Mouse (Mus musculus): ENCODE results near the gene A630001G21Rik. TPM values are rescaled to one million over a fixed set of nuclear protein-coding genes. Genes with fewer than 3 reads are reported as not detected.

A630001G21Rik gene
- polyA plus RNA-seq, 1 experiment from 2014 or later: 0.19 TPM

GRCm38 (mm10) chr1:85795196-85795595 lies 16.8 kb upstream of the A630001G21Rik start:
- Histone ChIP-seq H3K36me3 (replicated peaks) (0 out of 2 replicates have a peak, but pooled peaks cover 2% of the 10 kb centered on the region), H3K9me3 (no peaks in the 10 kb centered on the region), H3K4me1 (peaks cover 28% of the 10 kb centered on the region), H3K4me2 (peak overlapping the region; percentile 21; the same call in 1 of the 2 replicates), H3K4me3 (peak overlapping the region; percentile 12), H3K9ac (no peak overlapping the region), H3K27me3 (replicated peaks) (no peaks in the 10 kb centered on the region), H3K27ac (no peak overlapping the region)
- no peak for ATAC-seq (replicated peaks)
- 53% methylated on average over 3 of the region's 3 CpGs for whole genome bisulfite sequencing

- H3K27ac ChIP-seq: peak overlapping the region; percentile 95
- 0 out of 2 replicates have a peak, but pooled peaks cover 2% of the 10 kb centered on the region for H3K36me3 ChIP-seq (replicated peaks)
- H3K4me1 ChIP-seq: peaks cover 26% of the 10 kb centered on the region
- peak overlapping the region; percentile 62 for H3K4me2 ChIP-seq
- peak overlapping the region; percentile 81 for H3K4me3 ChIP-seq
- peak overlapping the region; percentile 95 for H3K9ac ChIP-seq
- no peaks in the 10 kb centered on the region for H3K27me3 ChIP-seq (replicated peaks)
- under 1% methylated on average over 38 of the region's 38 CpGs for WGBS
- no peaks in the 10 kb centered on the region for H3K9me3 ChIP-seq
- peak; percentile 13; the same call in 1 of the 2 replicates for ATAC-seq (replicated peaks)
Observed at GRCm38 (mm10) chr1:85794106-85794771, 15.8 kb upstream of the A630001G21Rik start.

GRCm38 (mm10) chr1:85793208-85794105 lies 15.0 kb upstream of the A630001G21Rik start, which contains the start of gene Cab39:
Cab39 (plus strand) TSS chr1:85793441.
- ATAC-seq (replicated peaks): peak; percentile 96
- H3K4me2 ChIP-seq: peak within 1 kb of the TSS; percentile 62
- H3K9me3 ChIP-seq: no peaks in the 10 kb centered on the region
- peaks cover 26% of the 10 kb centered on the region for H3K4me1 ChIP-seq
- peak within 1 kb of the TSS; percentile 95 for H3K9ac ChIP-seq
- WGBS: under 1% methylated on average over 114 of the region's 118 CpGs
- 0 out of 2 replicates have a peak, but pooled peaks cover 2% of the 10 kb centered on the region for H3K36me3 ChIP-seq (replicated peaks)
- H3K27me3 ChIP-seq (replicated peaks): no peaks in the 10 kb centered on the region
- H3K27ac ChIP-seq: peak within 1 kb of the TSS; percentile 95
- H3K4me3 ChIP-seq: peak within 1 kb of the TSS; percentile 81

GRCm38 (mm10) chr1:85791476-85791875 lies 13.0 kb upstream of the A630001G21Rik start:
- no peak overlapping the region for H3K27ac ChIP-seq
- H3K4me3 ChIP-seq: no peak overlapping the region
- no peaks in the 10 kb centered on the region for H3K9me3 ChIP-seq
- no peak overlapping the region for H3K9ac ChIP-seq
- 0 out of 2 replicates have a peak, but pooled peaks cover 2% of the 10 kb centered on the region for H3K36me3 ChIP-seq (replicated peaks)
- WGBS: 91% methylated on average over 3 of the region's 3 CpGs
- peaks cover 20% of the 10 kb centered on the region for H3K4me1 ChIP-seq
- ATAC-seq (replicated peaks): no peak
- H3K27me3 ChIP-seq (replicated peaks): no peaks in the 10 kb centered on the region
- H3K4me2 ChIP-seq: no peak overlapping the region

GRCm38 (mm10) chr1:85790565-85790964 lies 12.1 kb upstream of the A630001G21Rik start:
- H3K9ac ChIP-seq: no peak overlapping the region
- H3K27me3 ChIP-seq (replicated peaks): no peaks in the 10 kb centered on the region
- H3K9me3 ChIP-seq: no peaks in the 10 kb centered on the region
- no peak overlapping the region for H3K4me3 ChIP-seq
- no peaks in the 10 kb centered on the region for H3K36me3 ChIP-seq (replicated peaks)
- WGBS: 89% methylated on average over 3 of the region's 3 CpGs
- no peak overlapping the region for H3K27ac ChIP-seq
- H3K4me1 ChIP-seq: peaks cover 12% of the 10 kb centered on the region
- no peak for ATAC-seq (replicated peaks)
- H3K4me2 ChIP-seq: no peak overlapping the region

GRCm38 (mm10) chr1:85779428-85780180 lies 1.2 kb upstream of the A630001G21Rik start:
- H3K9me3 ChIP-seq: no peaks in the 10 kb centered on the region
- no peak overlapping the region for H3K4me3 ChIP-seq
- H3K9ac ChIP-seq: no peak overlapping the region
- no peaks in the 10 kb centered on the region for H3K4me1 ChIP-seq
- no peaks in the 10 kb centered on the region for H3K36me3 ChIP-seq (replicated peaks)
- H3K27ac ChIP-seq: no peak overlapping the region
- H3K27me3 ChIP-seq (replicated peaks): no peaks in the 10 kb centered on the region
- H3K4me2 ChIP-seq: no peak overlapping the region
- 75% methylated on average over 4 of the region's 4 CpGs for WGBS
- ATAC-seq (replicated peaks): no peak

GRCm38 (mm10) chr1:85779012-85779411 lies 569 bp upstream of the A630001G21Rik start:
- ATAC-seq (replicated peaks): no peak
- Histone ChIP-seq H3K9me3 (no peaks in the 10 kb centered on the region), H3K27me3 (replicated peaks) (no peaks in the 10 kb centered on the region), H3K27ac (no peak overlapping the region), H3K9ac (no peak overlapping the region), H3K4me1 (no peaks in the 10 kb centered on the region), H3K36me3 (replicated peaks) (no peaks in the 10 kb centered on the region), H3K4me2 (no peak overlapping the region), H3K4me3 (no peak overlapping the region)
- WGBS: 73% methylated on average over 3 of the region's 3 CpGs

GRCm38 (mm10) chr1:85776154-85776553 lies 2.3 kb downstream of the A630001G21Rik start:
- 58% methylated on average over 10 of the region's 10 CpGs for WGBS
- Histone ChIP-seq H3K27me3 (replicated peaks) (no peaks in the 10 kb centered on the region), H3K9me3 (no peaks in the 10 kb centered on the region), H3K4me3 (no peak overlapping the region), H3K9ac (no peak overlapping the region), H3K36me3 (replicated peaks) (no peaks in the 10 kb centered on the region), H3K27ac (no peak overlapping the region), H3K4me2 (no peak overlapping the region), H3K4me1 (no peaks in the 10 kb centered on the region)
- no peak for ATAC-seq (replicated peaks)

- Histone ChIP-seq H3K4me2 (no peak overlapping the region), H3K36me3 (replicated peaks) (no peaks in the 10 kb centered on the region), H3K9ac (no peak overlapping the region), H3K4me3 (no peak overlapping the region), H3K27me3 (replicated peaks) (no peaks in the 10 kb centered on the region), H3K9me3 (no peaks in the 10 kb centered on the region), H3K4me1 (no peaks in the 10 kb centered on the region), H3K27ac (no peak overlapping the region)
- ATAC-seq (replicated peaks): no peak
- WGBS: 88% methylated on average over 7 of the region's 7 CpGs
Observed at GRCm38 (mm10) chr1:85775136-85775535, 3.3 kb downstream of the A630001G21Rik start.

- Histone ChIP-seq H3K4me1 (no peaks in the 10 kb centered on the region), H3K27me3 (replicated peaks) (no peaks in the 10 kb centered on the region), H3K4me2 (no peak overlapping the region), H3K9ac (no peak overlapping the region), H3K4me3 (no peak overlapping the region), H3K27ac (no peak overlapping the region), H3K9me3 (no peaks in the 10 kb centered on the region), H3K36me3 (replicated peaks) (no peaks in the 10 kb centered on the region)
- no peak for ATAC-seq (replicated peaks)
- WGBS: 80% methylated on average over 3 of the region's 3 CpGs
Observed at GRCm38 (mm10) chr1:85771976-85772375, 6.5 kb downstream of the A630001G21Rik start.

- H3K4me3 ChIP-seq: no peak overlapping the region
- 78% methylated on average over 1 of the region's 1 CpGs for WGBS
- no peak overlapping the region for H3K27ac ChIP-seq
- H3K4me2 ChIP-seq: no peak overlapping the region
- no peak overlapping the region for H3K9ac ChIP-seq
- H3K27me3 ChIP-seq (replicated peaks): no peaks in the 10 kb centered on the region
- ATAC-seq (replicated peaks): no peak
- H3K4me1 ChIP-seq: no peaks in the 10 kb centered on the region
- H3K36me3 ChIP-seq (replicated peaks): no peaks in the 10 kb centered on the region
- H3K9me3 ChIP-seq: no peaks in the 10 kb centered on the region
Observed at GRCm38 (mm10) chr1:85767754-85768153, 10.7 kb downstream of the A630001G21Rik start.

GRCm38 (mm10) chr1:85766120-85766519 lies 12.3 kb downstream of the A630001G21Rik start:
- 87% methylated on average over 3 of the region's 3 CpGs for WGBS
- H3K4me2 ChIP-seq: no peak overlapping the region
- H3K9ac ChIP-seq: no peak overlapping the region
- no peak overlapping the region for H3K27ac ChIP-seq
- no peaks in the 10 kb centered on the region for H3K27me3 ChIP-seq (replicated peaks)
- H3K36me3 ChIP-seq (replicated peaks): no peaks in the 10 kb centered on the region
- H3K9me3 ChIP-seq: no peaks in the 10 kb centered on the region
- no peak for ATAC-seq (replicated peaks)
- no peaks in the 10 kb centered on the region for H3K4me1 ChIP-seq
- H3K4me3 ChIP-seq: no peak overlapping the region
